Mouse (Mus musculus): Measurements from ENCODE around the gene Rad9a. TPM values are rescaled to one million over a fixed set of nuclear protein-coding genes. Genes with fewer than 3 reads are reported as not detected.

The Rad9a gene
- polyA plus RNA-seq, 2 experiments = 14.3 to 20.8 TPM

GRCm38 (mm10) chr19:4145936-4146335, 55.5 kb downstream of the Rad9a start:
- Histone ChIP-seq H3K9me3 (ENCODE audit: control insufficient read depth, low read length) (no peaks in the 10 kb centered on the region), H3K9ac (replicated peaks) (no peak overlapping the region), H3K27me3 (ENCODE audit: control insufficient read depth, insufficient read depth, low read length) (no peaks in the 10 kb centered on the region), H3K4me1 (replicated peaks; ENCODE audit: control insufficient read depth in 2 of 2, insufficient read depth in 2 of 2, low read length in 1 of 2) (peaks cover 4 to 12% of the 10 kb centered on the region in 2 experiments), H3K4me3 (ENCODE audit: insufficient read depth in 1 of 2, low read depth in 2 of 2, low read length in 2 of 2) (no peak overlapping the region), H3K4me2 (ENCODE audit: low read depth) (no peak overlapping the region), H3K27ac (no peak overlapping the region), H3K36me3 (replicated peaks; ENCODE audit: control insufficient read depth, insufficient read depth, low read depth) (0 out of 2 replicates have a peak, but pooled peaks cover 2% of the 10 kb centered on the region)
- no peak for DNase-seq (ENCODE audit: low read depth in 3 of 3, low spot score in 3 of 3)
- ATAC-seq (ENCODE audit: insufficient read depth) = no peak
- WGBS (ENCODE audit: insufficient replicate concordance) = 81% methylated on average over 5 of the region's 5 CpGs
- TF ChIP-seq CTCF (IDR thresholded peaks at IDR 0.05; ENCODE audit: low read depth) (no peak), EP300 (IDR thresholded peaks at IDR 0.05; ENCODE audit: low read depth) (no peak)

Small RNAs within 50 kb of the gene (microRNA-seq; reads per million reads assigned to microRNA genes)
- not detected for gene Gm26115

Other genes starting within 250 kb of the Rad9a start
Only the 30 nearest of the 31 such genes appear.
- gene Aldh3b2, start 229.3 kb downstream of the Rad9a start, polyA plus RNA-seq (2012; rRNA removed) = 0.32 and 0.33 TPM in 2 replicates
- 0.48 and 0.56 TPM in 2 replicates for gene Aldh3b2, start 229.3 kb downstream of the Rad9a start, polyA plus RNA-seq (2014; fragmentation: Nextera tagmentation; extraction: Ambion mirVana)
- 10.8 and 11.1 TPM in 2 replicates for gene Acy3, start 215.1 kb downstream of the Rad9a start, polyA plus RNA-seq (2012; rRNA removed)
- 9.1 and 9.5 TPM in 2 replicates for gene Acy3, start 215.1 kb downstream of the Rad9a start, polyA plus RNA-seq (2014; fragmentation: Nextera tagmentation; extraction: Ambion mirVana)
- gene Tbx10, start 208.9 kb downstream of the Rad9a start, polyA plus RNA-seq (2012; rRNA removed) = 0.37 and 0.50 TPM in 2 replicates
- 0.28 and 0.30 TPM in 2 replicates for gene Tbx10, start 208.9 kb downstream of the Rad9a start, polyA plus RNA-seq (2014; fragmentation: Nextera tagmentation; extraction: Ambion mirVana)
- 2.1 and 2.9 TPM in 2 replicates for gene Nudt8, start 201.1 kb downstream of the Rad9a start, polyA plus RNA-seq (2012; rRNA removed)
- gene Nudt8, start 201.1 kb downstream of the Rad9a start, polyA plus RNA-seq (2014; fragmentation: Nextera tagmentation; extraction: Ambion mirVana) = 14.2 and 15.2 TPM in 2 replicates
- 0.65 and 0.73 TPM in 2 replicates for gene Gm49405, start 201.0 kb downstream of the Rad9a start, polyA plus RNA-seq (2012; rRNA removed)
- 0.25 and 0.33 TPM in 2 replicates for gene Gm49405, start 201.0 kb downstream of the Rad9a start, polyA plus RNA-seq (2014; fragmentation: Nextera tagmentation; extraction: Ambion mirVana)
- 1.8 and 2.2 TPM in 2 replicates for gene Doc2g, start 198.3 kb downstream of the Rad9a start, polyA plus RNA-seq (2012; rRNA removed)
- 0.25 and 0.45 TPM in 2 replicates for gene Doc2g, start 198.3 kb downstream of the Rad9a start, polyA plus RNA-seq (2014; fragmentation: Nextera tagmentation; extraction: Ambion mirVana)
- 67.5 and 84.8 TPM in 2 replicates for gene Ndufv1, start 188.9 kb downstream of the Rad9a start, polyA plus RNA-seq (2012; rRNA removed)
- gene Ndufv1, start 188.9 kb downstream of the Rad9a start, polyA plus RNA-seq (2014; fragmentation: Nextera tagmentation; extraction: Ambion mirVana) = 159 and 168 TPM in 2 replicates
- 230 and 274 TPM in 2 replicates for gene Gstp1, start 163.7 kb downstream of the Rad9a start, polyA plus RNA-seq (2012; rRNA removed)
- gene Gstp1, start 163.7 kb downstream of the Rad9a start, polyA plus RNA-seq (2014; fragmentation: Nextera tagmentation; extraction: Ambion mirVana) = 511 and 557 TPM in 2 replicates
- 6.6 and 7.9 TPM in 2 replicates for gene Gstp2, start 155.6 kb downstream of the Rad9a start, polyA plus RNA-seq (2012; rRNA removed)
- 6.9 and 7.3 TPM in 2 replicates for gene Gstp2, start 155.6 kb downstream of the Rad9a start, polyA plus RNA-seq (2014; fragmentation: Nextera tagmentation; extraction: Ambion mirVana)
- gene Gstp3, start 142.1 kb downstream of the Rad9a start, polyA plus RNA-seq (2012; rRNA removed) = 78.5 and 87.0 TPM in 2 replicates
- 65.7 and 69.6 TPM in 2 replicates for gene Gstp3, start 142.1 kb downstream of the Rad9a start, polyA plus RNA-seq (2014; fragmentation: Nextera tagmentation; extraction: Ambion mirVana)
- gene Cabp2, start 120.1 kb downstream of the Rad9a start, polyA plus RNA-seq (2012; rRNA removed) = 0.16 and 0.17 TPM in 2 replicates
- gene Cabp2, start 120.1 kb downstream of the Rad9a start, polyA plus RNA-seq (2014; fragmentation: Nextera tagmentation; extraction: Ambion mirVana) = 0.20 and 0.44 TPM in 2 replicates
- gene Cdk2ap2, start 104.5 kb downstream of the Rad9a start, polyA plus RNA-seq (2012; rRNA removed) = 52.5 and 64.8 TPM in 2 replicates
- gene Cdk2ap2, start 104.5 kb downstream of the Rad9a start, polyA plus RNA-seq (2014; fragmentation: Nextera tagmentation; extraction: Ambion mirVana) = 99.9 and 101 TPM in 2 replicates
- gene Pitpnm1, start 101.7 kb downstream of the Rad9a start, polyA plus RNA-seq (2012; rRNA removed) = 6.1 and 7.1 TPM in 2 replicates
- 3.4 TPM in 2 replicates for gene Pitpnm1, start 101.7 kb downstream of the Rad9a start, polyA plus RNA-seq (2014; fragmentation: Nextera tagmentation; extraction: Ambion mirVana)
- 28.8 and 33.2 TPM in 2 replicates for gene Aip, start 75.8 kb downstream of the Rad9a start, polyA plus RNA-seq (2012; rRNA removed)
- gene Aip, start 75.8 kb downstream of the Rad9a start, polyA plus RNA-seq (2014; fragmentation: Nextera tagmentation; extraction: Ambion mirVana) = 29.4 TPM in 2 replicates
- gene Gpr152, start 61.9 kb downstream of the Rad9a start, polyA plus RNA-seq (2012; rRNA removed) = not detected in 2 replicates
- gene Gpr152, start 61.9 kb downstream of the Rad9a start, polyA plus RNA-seq (2014; fragmentation: Nextera tagmentation; extraction: Ambion mirVana) = not detected in 2 replicates
- 0.03 and 0.15 TPM in 2 replicates for gene Cabp4, start 57.6 kb downstream of the Rad9a start, polyA plus RNA-seq (2012; rRNA removed)
- gene Cabp4, start 57.6 kb downstream of the Rad9a start, polyA plus RNA-seq (2014; fragmentation: Nextera tagmentation; extraction: Ambion mirVana) = not detected in 2 replicates
- gene Coro1b, start 53.0 kb downstream of the Rad9a start, polyA plus RNA-seq (2012; rRNA removed) = 57.5 and 59.2 TPM in 2 replicates
- gene Coro1b, start 53.0 kb downstream of the Rad9a start, polyA plus RNA-seq (2014; fragmentation: Nextera tagmentation; extraction: Ambion mirVana) = 57.5 and 62.2 TPM in 2 replicates
- 12.5 and 16.3 TPM in 2 replicates for gene Ptprcap, start 48.1 kb downstream of the Rad9a start, polyA plus RNA-seq (2012; rRNA removed)
- gene Ptprcap, start 48.1 kb downstream of the Rad9a start, polyA plus RNA-seq (2014; fragmentation: Nextera tagmentation; extraction: Ambion mirVana) = 14.4 and 17.0 TPM in 2 replicates
- gene Rps6kb2, start 38.3 kb downstream of the Rad9a start, polyA plus RNA-seq (2012; rRNA removed) = 17.2 and 19.2 TPM in 2 replicates
- 19.5 and 19.9 TPM in 2 replicates for gene Rps6kb2, start 38.3 kb downstream of the Rad9a start, polyA plus RNA-seq (2014; fragmentation: Nextera tagmentation; extraction: Ambion mirVana)
- gene Carns1, start 26.2 kb downstream of the Rad9a start, polyA plus RNA-seq (2012; rRNA removed) = 0.32 and 0.44 TPM in 2 replicates
- gene Carns1, start 26.2 kb downstream of the Rad9a start, polyA plus RNA-seq (2014; fragmentation: Nextera tagmentation; extraction: Ambion mirVana) = 0.18 and 0.71 TPM in 2 replicates
- 2.6 TPM in 2 replicates for gene Tbc1d10c, start 10.4 kb downstream of the Rad9a start, polyA plus RNA-seq (2012; rRNA removed)
- gene Tbc1d10c, start 10.4 kb downstream of the Rad9a start, polyA plus RNA-seq (2014; fragmentation: Nextera tagmentation; extraction: Ambion mirVana) = 2.5 and 4.0 TPM in 2 replicates
- 203 and 214 TPM in 2 replicates for gene Ppp1ca, start 9.6 kb downstream of the Rad9a start, polyA plus RNA-seq (2012; rRNA removed)
- 432 and 447 TPM in 2 replicates for gene Ppp1ca, start 9.6 kb downstream of the Rad9a start, polyA plus RNA-seq (2014; fragmentation: Nextera tagmentation; extraction: Ambion mirVana)
- gene Clcf1, start 12.6 kb upstream of the Rad9a start, polyA plus RNA-seq (2012; rRNA removed) = 1.1 TPM in 2 replicates
- gene Clcf1, start 12.6 kb upstream of the Rad9a start, polyA plus RNA-seq (2014; fragmentation: Nextera tagmentation; extraction: Ambion mirVana) = 0.42 and 0.43 TPM in 2 replicates
- gene AC109138.7, start 12.7 kb upstream of the Rad9a start, polyA plus RNA-seq (2012; rRNA removed) = not detected in 2 replicates
- not detected in 2 replicates for gene AC109138.7, start 12.7 kb upstream of the Rad9a start, polyA plus RNA-seq (2014; fragmentation: Nextera tagmentation; extraction: Ambion mirVana)
- 15.2 and 15.9 TPM in 2 replicates for gene Pold4, start 30.2 kb upstream of the Rad9a start, polyA plus RNA-seq (2012; rRNA removed)
- 12.9 and 13.1 TPM in 2 replicates for gene Pold4, start 30.2 kb upstream of the Rad9a start, polyA plus RNA-seq (2014; fragmentation: Nextera tagmentation; extraction: Ambion mirVana)
- gene Ssh3, start 67.5 kb upstream of the Rad9a start, polyA plus RNA-seq (2012; rRNA removed) = 2.8 and 3.5 TPM in 2 replicates
- 1.3 and 1.4 TPM in 2 replicates for gene Ssh3, start 67.5 kb upstream of the Rad9a start, polyA plus RNA-seq (2014; fragmentation: Nextera tagmentation; extraction: Ambion mirVana)
- 0.93 and 1.3 TPM in 2 replicates for gene Ankrd13d, start 81.5 kb upstream of the Rad9a start, polyA plus RNA-seq (2012; rRNA removed)
- 0.45 and 0.66 TPM in 2 replicates for gene Ankrd13d, start 81.5 kb upstream of the Rad9a start, polyA plus RNA-seq (2014; fragmentation: Nextera tagmentation; extraction: Ambion mirVana)
- 23.9 and 26.0 TPM in 2 replicates for gene Grk2, start 104.6 kb upstream of the Rad9a start, polyA plus RNA-seq (2012; rRNA removed)
- gene Grk2, start 104.6 kb upstream of the Rad9a start, polyA plus RNA-seq (2014; fragmentation: Nextera tagmentation; extraction: Ambion mirVana) = 9.4 and 10.8 TPM in 2 replicates
- 18.9 and 19.0 TPM in 2 replicates for gene Kdm2a, start 196.6 kb upstream of the Rad9a start, polyA plus RNA-seq (2012; rRNA removed)
- gene Kdm2a, start 196.6 kb upstream of the Rad9a start, polyA plus RNA-seq (2014; fragmentation: Nextera tagmentation; extraction: Ambion mirVana) = 12.4 and 13.4 TPM in 2 replicates
- 3.8 and 5.3 TPM in 2 replicates for gene Rhod, start 237.8 kb upstream of the Rad9a start, polyA plus RNA-seq (2012; rRNA removed)
- gene Rhod, start 237.8 kb upstream of the Rad9a start, polyA plus RNA-seq (2014; fragmentation: Nextera tagmentation; extraction: Ambion mirVana) = 6.2 and 6.4 TPM in 2 replicates